Mouse (Mus musculus) liver, postnatal 0 days (tissue): ENCODE measurements around the gene Apba3.

Experiments
- CTCF ChIP-seq: sonication (generic); IDR thresholded peaks from 2 replicates; pipeline ENCODE4 v1.5.1; 2016; ENCODE audit warnings: antibody characterized with exemption, low read depth
- EP300 ChIP-seq: IDR thresholded peaks from 2 replicates; pipeline ENCODE4 v1.6.1; 2016; ENCODE audit warnings: antibody characterized with exemption, low read depth, mild to moderate bottlenecking

DNA sequence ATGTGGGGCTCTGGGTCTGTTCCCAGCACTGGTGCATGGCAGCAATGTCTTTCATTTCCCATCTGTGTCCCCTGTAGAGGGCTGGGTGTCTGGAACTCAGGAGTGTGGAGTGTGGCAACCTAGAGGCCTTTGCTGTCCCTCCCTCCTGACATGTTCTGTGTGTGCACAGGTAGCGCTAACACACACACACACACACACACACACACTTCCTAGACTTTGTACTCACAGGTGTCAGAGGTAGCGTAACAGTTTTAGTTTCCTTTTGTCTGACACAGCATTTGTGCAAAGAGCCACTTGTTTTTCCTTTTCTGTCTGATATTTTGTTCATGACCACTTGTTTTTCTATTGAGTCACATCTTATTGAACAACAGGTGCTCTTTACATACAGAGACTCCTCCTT is 19.0 kb upstream of the Apba3 start:
- no peak for TF ChIP-seq EP300
- no peak for TF ChIP-seq CTCF
